Mouse (Mus musculus): ENCODE measurements around the gene Loxl1.

DNA sequence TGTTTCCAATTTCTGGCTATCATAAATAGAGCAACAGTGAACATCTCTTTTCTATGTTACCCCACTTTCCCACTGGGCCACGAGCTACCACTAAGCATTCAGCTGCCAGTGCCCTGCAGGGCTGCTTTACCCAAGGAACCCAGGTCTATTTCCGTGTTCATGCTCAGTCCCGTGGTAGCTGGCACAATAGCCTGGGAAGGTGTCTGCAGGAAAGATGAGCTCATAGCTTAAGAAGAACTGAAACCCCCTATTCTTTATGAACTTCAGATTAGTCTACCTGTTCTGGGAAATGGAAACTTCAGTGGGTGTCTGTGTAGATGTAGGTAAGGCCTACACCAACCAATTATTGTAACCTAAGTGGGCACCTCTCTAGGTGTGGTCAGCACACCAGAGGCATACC is 47.6 kb downstream of the Loxl1 start:
- TF ChIP-seq CTCF (IDR thresholded peaks at IDR 0.05; ENCODE audit: extremely low read depth, insufficient read length, insufficient replicate concordance, low read depth, low read length) (no peak), POLR2A (IDR thresholded peaks at IDR 0.05; ENCODE audit: low read depth, low read length) (no peak)

Measured in small intestine, adult 2 months (tissue).